Mouse (Mus musculus) adrenal gland, postnatal 36 days (tissue): ENCODE results near the gene Iglon5. TPM values are rescaled to one million over a fixed set of nuclear protein-coding genes. Genes with fewer than 3 reads are reported as not detected.

Experiments used
- DNase-seq, 2 experiments: peaks; one replicate each; pipeline ENCODE4 v3.0.0; 2021; ENCODE audit warnings: mixed read lengths in 1 of 2
- long read RNA-seq, 2 experiments: library from polyadenylated mRNA; stranded (forward); transcript quantifications; one replicate each; pipeline ENCODE4 v2.0.0; 2021; ENCODE audit warnings: borderline sequencing depth in 2 of 2
- total RNA-seq, 2 experiments: library from RNA; stranded (reverse); gene quantifications; 2 replicates each; pipeline ENCODE4 v1.2.3; 2021

The Iglon5 gene
- 1 to 10 TPM; 1.3 to 1.5 TPM for total RNA-seq
- long read RNA-seq, experiment 1: 0 reads
- long read RNA-seq, experiment 2: 0 reads

GRCm38 (mm10) chr7:43489631-43490125, at the start of gene Iglon5:
Gene Iglon5, minus strand, starts transcription at chr7:43490075.
- peak in 1 of 2 experiments; percentile 17 for DNase-seq

- no peak for DNase-seq
These were observed 48.6 kb upstream of the Iglon5 start for GRCm38 (mm10) chr7:43538524-43538923.

GRCm38 (mm10) chr7:43532936-43533505, 43.1 kb upstream of the Iglon5 start:
- DNase-seq: no peak

- DNase-seq: no peak
These were observed 40.4 kb upstream of the Iglon5 start for GRCm38 (mm10) chr7:43530216-43530785.

GRCm38 (mm10) chr7:43525313-43525712, 35.4 kb upstream of the Iglon5 start:
- DNase-seq: peak in 1 of 2 experiments; percentile 6

GRCm38 (mm10) chr7:43522776-43523175, 32.9 kb upstream of the Iglon5 start:
- DNase-seq: no peak

GRCm38 (mm10) chr7:43518341-43518740, 28.5 kb upstream of the Iglon5 start:
- DNase-seq: no peak

GRCm38 (mm10) chr7:43515076-43515475, 25.2 kb upstream of the Iglon5 start:
- DNase-seq: no peak

GRCm38 (mm10) chr7:43512519-43512918, 22.6 kb upstream of the Iglon5 start:
- DNase-seq: no peak

- DNase-seq: no peak
These were observed 22.0 kb upstream of the Iglon5 start for GRCm38 (mm10) chr7:43511707-43512478.

- peak; percentile 53 to 65 for DNase-seq
These were observed 5.6 kb upstream of the Iglon5 start for GRCm38 (mm10) chr7:43495343-43496021.

GRCm38 (mm10) chr7:43490861-43491260, 986 bp upstream of the Iglon5 start:
- no peak for DNase-seq

- peak; percentile 44 to 67 for DNase-seq
These were observed 308 bp upstream of the Iglon5 start for GRCm38 (mm10) chr7:43490182-43490584.

GRCm38 (mm10) chr7:43488646-43489045, 1.2 kb downstream of the Iglon5 start:
- no peak for DNase-seq

- peak; percentile 29 to 54 for DNase-seq
These were observed 6.6 kb downstream of the Iglon5 start for GRCm38 (mm10) chr7:43483236-43483635.

- DNase-seq: peak in 1 of 2 experiments; percentile 33
These were observed 7.7 kb downstream of the Iglon5 start for GRCm38 (mm10) chr7:43482090-43482716.

- peak; percentile 37 to 42 for DNase-seq
These were observed 8.7 kb downstream of the Iglon5 start for GRCm38 (mm10) chr7:43481191-43481590.

- no peak for DNase-seq
These were observed 13.5 kb downstream of the Iglon5 start for GRCm38 (mm10) chr7:43476376-43476775.

- DNase-seq: no peak
These were observed 14.2 kb downstream of the Iglon5 start for GRCm38 (mm10) chr7:43475706-43476105.

GRCm38 (mm10) chr7:43470373-43470772, 19.5 kb downstream of the Iglon5 start:
- peak; percentile 30 to 34 for DNase-seq

- DNase-seq: peak; percentile 89 to 92
These were observed 23.7 kb downstream of the Iglon5 start for GRCm38 (mm10) chr7:43466099-43466694.
